Mouse (Mus musculus): ENCODE data around the gene Mmp25.
A peak's percentile ranks its signal among the peaks of the same experiment; 100 is the strongest.

Mmp25 gene

DNA sequence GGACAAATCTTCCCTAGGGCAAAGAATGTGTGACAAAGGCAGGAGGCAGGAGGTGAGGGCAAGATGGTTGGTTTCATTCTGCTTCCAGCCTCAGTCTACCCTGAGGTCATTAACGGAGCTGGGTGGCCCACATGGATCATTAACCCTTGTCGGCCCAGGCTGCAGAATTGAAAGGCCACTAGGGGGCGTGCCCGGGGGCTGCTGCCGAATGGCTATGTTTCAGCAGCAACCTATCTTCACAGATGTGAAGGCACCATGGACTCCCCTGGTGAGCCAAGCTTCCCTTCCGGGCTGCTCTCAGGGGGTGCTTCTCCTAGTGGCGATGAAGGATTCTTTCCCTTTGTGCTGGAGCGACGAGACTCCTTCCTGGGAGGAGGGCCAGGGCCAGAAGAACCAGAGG lies 16.4 kb upstream of the Mmp25 start:
- no peak for DNase-seq

GRCm38 (mm10) chr17:23660876-23661200 lies 15.8 kb upstream of the Mmp25 start:
- DNase-seq = no peak

- DNase-seq = peak; percentile 72
Measured at GRCm38 (mm10) chr17:23660117-23660875, 15.2 kb upstream of the Mmp25 start, which contains the start of gene Bicdl2. Gene Bicdl2 (plus strand): TSS chr17:23660506.

- DNase-seq = no peak
Measured at GRCm38 (mm10) chr17:23658450-23658849, 13.4 kb upstream of the Mmp25 start.

DNA sequence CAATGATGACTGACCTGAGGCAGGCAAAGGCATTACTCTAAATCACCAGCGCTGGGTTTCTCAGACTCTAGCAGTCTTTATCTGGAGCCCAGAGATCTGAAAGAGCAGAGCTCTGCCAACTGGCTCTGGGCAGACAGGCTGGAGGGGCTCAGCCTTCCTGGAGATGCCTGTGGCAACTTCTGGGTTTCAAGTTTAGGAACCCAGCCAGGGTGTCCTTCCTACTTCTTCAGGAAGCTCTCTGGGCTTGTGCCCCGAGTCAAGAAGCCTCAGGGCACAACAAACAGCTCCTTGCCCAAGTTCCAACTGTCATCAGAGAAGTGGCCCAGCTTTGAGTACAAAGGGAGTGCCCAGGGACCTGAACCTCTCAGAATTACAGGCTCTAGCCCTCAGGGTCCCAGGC lies 9.3 kb upstream of the Mmp25 start:
- DNase-seq = no peak

GRCm38 (mm10) chr17:23654001-23654400 lies 8.9 kb upstream of the Mmp25 start:
- no peak for DNase-seq

- DNase-seq = no peak
Measured at GRCm38 (mm10) chr17:23653324-23653723, 8.2 kb upstream of the Mmp25 start.

DNA sequence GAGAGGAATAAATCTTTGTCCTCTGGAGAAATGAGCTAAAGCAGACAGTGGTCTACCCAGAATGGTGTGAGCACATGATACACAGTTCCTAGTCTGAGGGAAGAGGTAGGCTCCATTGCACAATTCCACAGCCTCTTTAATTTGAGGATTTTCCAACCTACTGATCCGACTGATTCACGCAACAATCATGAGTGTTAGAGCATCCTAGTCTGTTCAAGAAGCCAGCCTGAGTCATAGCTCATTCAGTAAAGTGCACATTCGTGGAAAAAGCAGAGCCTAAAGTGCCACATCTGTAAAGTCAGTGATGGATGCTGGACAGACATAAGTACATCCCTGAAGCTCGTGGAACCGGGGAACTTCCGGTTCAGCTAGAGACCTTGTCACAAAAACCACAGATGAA lies 6.3 kb upstream of the Mmp25 start:
- no peak for DNase-seq

DNA sequence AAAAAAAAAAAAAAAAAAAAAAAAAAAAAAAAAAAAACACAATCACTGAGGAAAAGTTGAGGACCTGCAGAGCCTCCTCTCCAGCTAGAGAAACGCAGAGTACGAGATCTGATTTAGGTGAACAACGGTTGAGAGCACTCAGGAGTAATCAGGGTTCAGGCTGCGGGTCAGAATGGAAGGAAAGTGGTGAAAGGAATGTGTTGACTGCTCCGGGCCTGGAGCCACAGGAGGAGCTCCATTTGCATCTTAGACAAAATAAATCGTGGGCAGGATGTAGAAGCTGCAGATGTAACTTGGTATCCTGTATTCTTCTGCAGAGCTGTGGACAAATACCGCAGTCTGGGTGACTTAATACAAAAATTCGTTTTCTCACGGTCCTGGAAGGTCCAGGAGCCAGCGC lies 817 bp upstream of the Mmp25 start:
- no peak for DNase-seq

GRCm38 (mm10) chr17:23631241-23631640 lies 13.8 kb downstream of the Mmp25 start:
- no peak for DNase-seq

- DNase-seq = peak; percentile 45
Measured at GRCm38 (mm10) chr17:23630195-23631020, 14.7 kb downstream of the Mmp25 start.

DNA sequence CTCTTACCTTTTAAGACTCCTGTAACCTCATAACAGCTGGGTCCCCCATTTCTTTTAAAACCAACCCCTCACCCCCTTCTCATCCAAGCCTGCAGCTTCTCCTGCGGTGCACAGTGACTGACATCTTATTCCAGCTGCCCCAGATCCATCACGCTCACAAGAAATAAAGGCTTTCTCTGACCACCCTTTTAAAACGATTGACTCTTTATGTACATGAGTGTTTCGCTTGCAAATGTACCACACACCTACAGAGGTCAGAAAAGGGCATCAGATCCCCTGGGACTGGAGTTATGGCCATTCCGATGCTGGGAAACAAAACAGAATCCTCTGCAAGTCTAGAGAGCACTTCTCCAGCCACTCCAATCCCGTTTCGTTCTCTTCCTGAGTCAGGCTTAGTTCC lies 17.3 kb downstream of the Mmp25 start:
- no peak for DNase-seq

GRCm38 (mm10) chr17:23620351-23620750 lies 24.7 kb downstream of the Mmp25 start:
- DNase-seq = no peak

DNA sequence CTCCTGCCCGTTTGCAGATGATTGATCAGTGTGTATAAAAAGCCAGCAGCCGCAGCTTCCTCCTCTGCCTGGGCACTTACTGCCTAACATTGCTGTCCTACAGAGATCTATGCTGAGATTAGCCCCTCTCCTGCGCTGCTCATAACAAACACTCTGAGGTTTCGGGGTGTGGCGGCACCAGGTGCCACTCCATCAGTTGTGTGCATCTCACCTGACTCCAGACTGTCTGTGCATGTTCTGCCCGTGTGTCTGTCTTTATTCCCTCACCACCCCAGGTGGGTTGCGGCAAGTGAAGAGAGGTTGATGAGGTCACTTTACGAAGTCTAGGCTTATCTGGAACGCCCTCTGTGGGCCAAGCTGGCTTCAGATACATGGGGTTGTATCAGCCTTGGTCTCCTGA lies 28.0 kb downstream of the Mmp25 start:
- DNase-seq = no peak

DNA sequence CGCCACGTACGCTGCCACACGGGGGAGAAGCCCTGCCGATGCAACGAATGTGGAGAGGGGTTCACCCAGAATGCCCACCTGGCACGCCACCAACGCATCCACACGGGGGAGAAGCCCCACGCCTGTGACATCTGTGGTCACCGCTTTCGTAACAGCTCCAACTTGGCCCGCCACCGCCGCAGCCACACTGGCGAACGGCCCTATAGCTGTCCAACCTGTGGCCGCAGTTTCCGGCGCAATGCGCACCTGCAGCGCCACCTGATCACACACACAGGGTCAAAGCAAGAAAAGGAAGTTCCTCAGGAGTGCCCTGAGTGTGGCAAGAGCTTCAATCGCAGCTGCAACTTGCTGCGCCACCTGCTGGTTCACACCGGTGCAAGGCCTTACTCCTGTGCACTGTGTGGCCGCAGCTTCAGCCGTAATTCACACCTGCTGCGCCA lies 34.7 kb downstream of the Mmp25 start:
- peak; percentile 32 for DNase-seq

- no peak for DNase-seq
Measured at GRCm38 (mm10) chr17:23609612-23610011, 35.5 kb downstream of the Mmp25 start.

GRCm38 (mm10) chr17:23605220-23605619 lies 39.9 kb downstream of the Mmp25 start:
- DNase-seq = no peak

GRCm38 (mm10) chr17:23604394-23604793 lies 40.7 kb downstream of the Mmp25 start:
- no peak for DNase-seq

- no peak for DNase-seq
Measured at GRCm38 (mm10) chr17:23603542-23603941, 41.5 kb downstream of the Mmp25 start.

DNA sequence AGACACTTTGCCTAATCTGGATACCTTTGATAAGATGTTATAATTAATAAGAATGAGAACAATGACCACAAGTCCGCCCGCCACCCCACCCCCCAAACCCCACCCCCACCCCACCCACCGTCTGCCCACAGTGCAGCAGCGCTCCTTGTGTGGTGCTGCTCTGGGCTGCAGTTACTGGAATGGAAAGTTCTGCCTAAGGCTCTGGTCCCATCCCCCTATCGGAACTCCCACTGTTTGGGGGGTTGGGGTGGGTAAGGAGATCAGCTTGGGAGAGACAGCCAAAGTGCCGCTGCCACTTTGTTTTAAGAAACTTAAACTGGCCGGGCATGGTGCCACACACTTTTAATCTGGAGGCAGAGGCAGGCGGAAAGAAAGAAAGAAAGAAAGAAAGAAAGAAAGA lies 42.0 kb downstream of the Mmp25 start:
- DNase-seq = no peak

DNA sequence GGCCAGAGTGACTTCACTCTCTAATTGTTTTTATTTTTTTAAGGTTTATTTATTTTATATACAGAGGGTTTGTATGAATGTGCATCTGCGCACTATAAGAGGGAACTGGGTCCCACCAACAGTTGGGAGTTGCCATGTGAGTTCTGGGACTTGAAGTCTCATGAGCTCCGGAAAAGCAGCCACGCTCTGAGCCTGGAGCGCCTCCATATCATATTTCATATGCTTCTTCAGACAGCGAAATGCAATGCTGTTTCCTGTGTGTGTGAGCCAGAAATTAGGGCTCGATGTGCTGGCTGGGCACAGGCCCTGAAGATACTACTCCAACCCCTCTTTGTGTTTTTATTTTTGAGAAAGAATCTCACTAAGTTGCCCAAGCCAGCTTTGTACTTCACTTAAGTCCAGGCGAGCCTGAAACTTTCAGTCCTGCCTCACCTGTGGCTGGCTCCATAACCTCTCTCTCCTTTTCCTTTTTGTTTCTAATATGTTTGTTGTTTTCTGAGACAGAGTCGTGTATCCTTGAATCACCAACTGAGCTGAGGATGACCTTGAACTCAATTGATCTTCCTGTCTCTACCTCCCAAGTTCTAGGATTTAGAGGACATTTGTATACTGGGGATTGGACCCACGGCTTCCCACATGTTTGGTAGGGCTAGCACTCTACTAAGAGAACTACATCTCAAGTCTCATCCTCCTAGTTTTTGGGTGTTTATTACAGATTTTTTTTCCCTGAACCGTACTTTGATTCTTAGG lies 43.1 kb downstream of the Mmp25 start:
- DNase-seq = no peak

DNA sequence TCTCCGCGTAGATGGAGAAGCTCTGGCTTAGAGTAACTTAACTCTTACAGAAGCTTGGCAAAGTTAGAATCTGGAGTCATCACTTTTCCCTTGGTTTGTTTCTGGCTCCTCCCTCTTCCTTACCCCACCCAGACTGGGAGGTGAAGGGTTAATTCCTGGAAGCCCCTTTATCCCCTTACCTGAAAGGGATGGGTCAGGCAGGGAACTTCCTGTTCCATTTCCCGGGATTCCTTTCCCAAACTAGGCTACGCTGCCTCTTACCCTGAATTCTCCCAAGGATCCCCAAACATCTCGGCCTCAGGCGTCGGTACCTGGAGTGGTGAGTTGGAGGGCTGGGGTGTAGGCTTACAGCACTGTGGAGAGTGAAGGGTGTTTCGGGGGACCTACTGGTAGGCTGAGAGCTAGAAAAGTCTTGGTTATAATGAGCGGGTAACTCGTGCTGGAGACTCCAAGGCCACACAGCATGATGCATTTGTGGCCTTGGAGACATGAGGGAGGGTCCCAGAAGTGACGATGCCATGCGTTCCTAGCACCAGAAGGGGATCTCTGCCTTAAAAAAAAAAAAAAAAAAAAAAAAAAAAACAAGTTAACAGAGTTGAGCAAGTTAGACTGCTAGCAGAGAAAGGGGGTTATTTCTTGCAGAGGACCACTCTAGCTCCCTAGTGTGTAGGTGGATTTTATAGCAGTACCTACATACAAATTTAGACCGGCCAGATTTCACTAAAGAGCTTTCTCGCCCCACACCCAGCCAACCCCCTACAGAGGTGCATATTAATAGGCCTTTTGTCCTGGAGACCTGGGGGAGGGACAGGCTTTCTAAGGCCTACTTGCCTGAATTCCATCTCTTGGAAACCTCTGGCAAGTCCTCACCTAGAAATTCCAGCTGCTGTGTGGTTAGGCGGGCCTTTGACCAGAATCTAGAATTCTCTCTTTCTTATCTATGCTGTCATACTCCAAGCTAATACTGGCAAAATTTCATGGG lies 44.1 kb downstream of the Mmp25 start, which contains the start of gene Zscan10:
TSS of gene Zscan10 (plus strand) at position 216 of the 982 bp plus-strand sequence.
- DNase-seq = no peak

All from kidney, adult 11 months (tissue).